Mouse (Mus musculus) bone marrow, adult 2 months (tissue): Measurements from ENCODE around the gene Setmar.

Source experiments
- CTCF ChIP-seq: fragments of 200-500 bp; IDR thresholded peaks from 2 replicates; pipeline ENCODE4 v1.5.1; 2011; ENCODE audit warnings: low read length, control low read depth; ENCODE audit not compliant: control insufficient read depth, insufficient read depth
- POLR2A ChIP-seq: fragments of 200-500 bp; IDR thresholded peaks from 2 replicates; pipeline ENCODE4 v1.6.1; 2011; ENCODE audit warnings: low read depth, mild to moderate bottlenecking, control low read depth, low read length, borderline replicate concordance; ENCODE audit not compliant: control insufficient read depth

DNA sequence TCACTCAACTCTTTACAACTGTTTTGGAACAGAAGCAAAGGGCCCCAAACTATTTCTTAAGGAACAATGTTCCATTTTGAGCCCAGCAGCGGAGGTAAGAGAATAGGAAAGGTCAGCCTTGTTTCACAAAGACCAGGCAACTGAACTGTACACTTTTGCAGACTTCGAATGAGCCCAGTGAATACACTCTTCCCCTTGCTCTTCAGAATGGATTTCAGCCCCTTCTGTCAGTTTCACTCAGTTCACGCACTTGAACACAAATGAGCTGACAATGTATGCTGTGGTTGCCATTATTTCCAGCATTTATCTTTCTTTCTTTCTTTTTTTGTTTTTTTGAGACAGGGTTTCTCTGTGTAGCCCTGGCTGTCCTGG, 34.0 kb downstream of the Setmar start:
- TF ChIP-seq POLR2A (no peak), CTCF (no peak)
